Mouse (Mus musculus): ENCODE data around the gene Slc46a1.
A peak's percentile ranks its signal among the peaks of the same experiment; 100 is the strongest.

Gene Slc46a1

DNA sequence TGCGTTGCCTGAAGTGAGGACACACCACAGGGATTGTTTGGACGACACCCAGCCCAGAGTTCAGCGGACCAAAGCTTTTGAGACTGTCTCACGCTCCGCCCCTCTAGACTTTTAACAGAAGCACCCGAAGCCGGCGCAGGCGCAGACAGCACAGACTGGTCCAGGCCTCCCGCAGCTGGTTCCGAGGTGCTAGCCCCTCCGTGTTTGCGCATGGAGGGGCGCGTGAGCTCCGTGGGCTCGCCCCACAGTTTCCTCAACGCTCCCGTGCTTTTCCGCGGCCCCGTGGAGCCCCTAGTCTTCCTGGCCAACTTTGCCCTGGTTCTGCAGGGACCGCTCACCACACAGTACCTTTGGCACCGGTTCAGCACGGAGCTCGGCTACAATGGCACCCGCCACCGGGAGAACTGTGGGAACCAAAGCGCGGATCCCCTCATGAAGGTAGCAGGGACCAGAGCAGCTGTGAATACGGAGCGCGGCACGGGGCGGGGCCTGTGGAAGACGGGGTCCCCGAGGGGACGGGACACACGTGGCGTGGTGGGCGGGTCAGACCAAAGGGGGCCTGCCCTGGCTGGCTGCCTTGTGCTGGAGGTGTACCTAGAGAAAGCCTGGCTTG is at the start of gene Slc46a1:
TSS of gene Slc46a1 (plus strand) at position 130 of the 613 bp plus-strand sequence.
- DNase-seq: peak; percentile 90

GRCm38 (mm10) chr11:78416854-78417253 is 48.6 kb upstream of the Slc46a1 start:
- peak; percentile 97 for DNase-seq

DNA sequence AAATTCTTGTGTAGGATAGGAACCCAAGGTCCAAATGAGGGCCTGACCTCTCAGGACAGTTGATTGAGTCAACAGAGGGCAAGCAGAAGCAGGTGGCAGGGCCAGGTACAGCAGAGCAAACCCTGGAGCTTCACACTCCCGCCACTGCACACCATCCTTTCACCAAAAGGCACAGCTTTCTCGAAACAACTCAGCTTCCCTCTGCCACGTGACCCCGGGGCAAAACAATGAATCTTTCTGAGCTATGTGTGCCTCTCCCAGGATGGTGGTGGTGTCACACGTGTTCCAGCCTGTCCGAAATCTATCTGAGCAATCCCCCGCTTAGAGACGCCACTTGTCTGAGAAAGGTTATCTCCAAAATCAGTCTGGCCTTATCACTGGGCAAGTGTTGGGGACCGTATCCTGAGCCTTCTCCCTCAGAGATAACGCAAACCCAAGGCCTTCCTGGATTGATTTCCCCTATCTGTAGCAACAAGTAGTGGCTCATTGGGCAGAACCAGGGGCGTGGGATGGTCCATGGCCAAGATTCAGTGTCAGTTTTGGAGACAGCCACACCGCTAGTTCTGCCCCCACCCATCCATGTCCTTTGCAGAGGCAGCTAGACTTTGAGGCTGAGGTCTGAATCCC is 45.1 kb upstream of the Slc46a1 start:
- DNase-seq: no peak

GRCm38 (mm10) chr11:78421201-78422009 is 44.1 kb upstream of the Slc46a1 start:
- DNase-seq: no peak

GRCm38 (mm10) chr11:78422055-78422819 is 43.3 kb upstream of the Slc46a1 start, which contains the start of gene Slc13a2:
TSS of gene Slc13a2 (minus strand) at chr11:78422217.
- peak; percentile 93 for DNase-seq

DNA sequence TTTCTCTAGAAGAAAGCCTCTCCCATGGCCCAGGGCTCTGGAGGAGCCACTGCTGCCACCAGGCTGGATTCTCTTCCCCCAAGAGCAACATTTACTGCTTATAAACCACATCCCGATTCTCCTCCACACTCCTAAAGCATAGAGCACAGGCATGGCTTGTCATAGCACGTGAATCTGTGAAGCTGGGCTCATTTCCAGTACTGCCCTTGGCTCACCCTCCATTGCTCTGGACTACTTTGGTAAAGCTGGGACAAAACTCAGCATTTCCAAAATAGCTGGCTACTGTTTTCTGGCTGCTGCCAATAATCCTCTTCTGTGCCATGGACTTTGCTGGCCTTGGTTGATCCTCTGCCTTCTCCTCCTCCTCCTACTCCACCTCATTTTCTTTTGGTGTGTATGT is 41.1 kb upstream of the Slc46a1 start:
- peak; percentile 77 for DNase-seq

DNA sequence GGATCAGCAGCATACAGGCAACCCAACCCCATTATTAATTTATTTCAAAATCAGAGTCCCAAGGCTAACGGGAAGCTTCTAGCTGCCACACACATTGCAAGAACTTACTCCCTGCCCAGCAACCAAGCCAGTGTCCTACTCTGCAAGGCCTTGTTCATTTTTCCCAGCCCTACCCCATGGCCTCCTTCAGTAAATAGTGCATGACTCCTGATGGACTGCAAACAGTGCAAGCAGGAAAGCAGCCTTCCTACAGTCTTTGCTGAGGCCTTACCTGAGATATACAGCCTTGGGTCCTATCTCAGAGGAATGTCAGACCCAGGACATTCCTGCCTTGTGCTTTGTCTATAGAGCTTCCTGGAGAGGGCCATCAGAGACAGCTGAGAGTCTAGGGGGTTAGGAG is 39.9 kb upstream of the Slc46a1 start:
- no peak for DNase-seq

DNA sequence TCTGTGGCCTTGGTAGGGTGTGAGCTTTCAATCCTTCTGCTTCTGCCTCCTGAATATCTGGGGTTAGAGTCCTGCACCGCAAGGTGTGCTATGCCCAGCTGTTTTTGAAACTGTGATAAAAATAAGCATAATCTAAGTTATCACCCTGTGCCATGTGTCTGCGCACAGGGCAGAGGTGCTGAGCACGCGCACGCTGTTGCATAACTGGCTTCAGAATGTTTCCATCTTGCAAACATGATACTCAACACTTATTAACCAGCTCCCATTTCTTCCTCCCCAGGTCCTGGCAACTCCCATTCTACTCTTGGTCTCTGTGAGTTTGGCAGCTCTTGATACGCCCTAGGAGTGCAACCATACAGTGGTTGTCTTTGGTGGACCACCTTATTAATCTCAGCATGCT is 37.8 kb upstream of the Slc46a1 start:
- DNase-seq: peak; percentile 81

DNA sequence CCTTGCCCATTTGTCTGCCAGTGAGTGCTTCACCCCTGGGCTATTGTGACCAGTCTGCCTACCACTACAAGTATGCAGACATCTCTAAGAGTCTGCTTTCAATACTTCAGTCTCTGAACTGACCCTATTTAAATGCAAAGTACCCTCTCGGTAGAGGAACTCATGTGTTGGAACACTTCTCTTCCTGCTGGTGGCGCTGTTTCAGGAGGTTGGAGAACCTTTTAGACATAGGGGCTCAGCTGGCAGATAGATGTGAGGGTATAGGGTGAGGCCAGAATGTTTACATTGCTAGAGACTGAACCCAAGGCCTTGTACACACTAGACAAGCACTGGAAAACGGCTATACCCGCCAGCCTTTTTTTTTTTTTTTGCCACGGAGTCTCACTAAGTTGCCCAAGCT is 37.2 kb upstream of the Slc46a1 start:
- no peak for DNase-seq

DNA sequence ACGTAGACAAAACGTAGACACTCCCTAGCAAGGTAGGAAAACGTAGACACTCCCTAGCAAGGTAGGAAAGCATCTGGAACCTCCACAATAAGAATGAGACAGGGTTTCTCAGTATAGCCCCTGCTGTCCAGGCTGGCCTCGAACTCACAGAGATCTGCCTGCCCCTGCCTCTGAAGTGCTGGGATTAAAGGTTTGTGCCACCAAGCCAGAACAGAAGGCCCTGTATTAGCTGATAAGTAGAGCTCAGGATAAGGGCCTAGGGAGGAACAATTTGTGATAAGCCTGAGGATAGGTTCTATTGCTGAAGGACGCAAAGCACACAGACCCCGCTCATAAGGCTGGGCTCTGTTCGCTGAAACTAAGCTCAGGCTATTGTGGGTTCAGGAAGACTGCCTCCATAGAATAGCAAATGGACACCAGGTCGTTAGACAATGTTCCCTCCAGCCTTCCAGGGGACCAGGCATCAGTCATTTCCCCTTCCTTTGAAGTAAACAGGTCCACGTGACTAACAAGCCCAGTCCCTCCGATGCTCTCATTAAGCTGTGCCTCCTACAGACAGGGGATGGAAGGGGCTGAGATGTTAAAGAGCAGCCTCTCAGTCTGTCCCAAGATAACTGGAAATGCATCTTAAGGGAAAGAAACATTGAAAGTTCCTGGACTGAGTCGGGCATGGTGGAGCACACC is 35.2 kb upstream of the Slc46a1 start:
- no peak for DNase-seq

GRCm38 (mm10) chr11:78431176-78431575 is 34.3 kb upstream of the Slc46a1 start:
- peak; percentile 85 for DNase-seq

DNA sequence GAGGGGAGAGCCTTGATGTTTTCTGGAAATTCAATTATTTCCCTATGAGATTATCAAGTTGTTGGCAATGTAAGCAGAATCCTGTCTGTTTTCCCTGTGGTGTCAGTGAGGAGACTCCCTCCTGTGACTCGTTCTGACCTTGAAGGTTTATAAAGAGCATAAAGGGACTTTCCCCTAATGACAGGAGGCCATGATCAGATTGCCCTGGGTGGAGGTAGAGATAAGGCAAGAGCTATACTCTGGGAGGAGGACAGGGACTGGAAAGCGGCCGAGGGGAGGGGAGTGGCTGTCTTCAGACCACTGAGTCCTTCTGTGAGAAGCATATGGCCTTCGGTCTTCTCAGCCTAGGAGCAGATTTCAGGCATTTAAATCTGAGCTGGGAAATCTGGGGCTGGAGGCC is 31.4 kb upstream of the Slc46a1 start:
- DNase-seq: no peak

DNA sequence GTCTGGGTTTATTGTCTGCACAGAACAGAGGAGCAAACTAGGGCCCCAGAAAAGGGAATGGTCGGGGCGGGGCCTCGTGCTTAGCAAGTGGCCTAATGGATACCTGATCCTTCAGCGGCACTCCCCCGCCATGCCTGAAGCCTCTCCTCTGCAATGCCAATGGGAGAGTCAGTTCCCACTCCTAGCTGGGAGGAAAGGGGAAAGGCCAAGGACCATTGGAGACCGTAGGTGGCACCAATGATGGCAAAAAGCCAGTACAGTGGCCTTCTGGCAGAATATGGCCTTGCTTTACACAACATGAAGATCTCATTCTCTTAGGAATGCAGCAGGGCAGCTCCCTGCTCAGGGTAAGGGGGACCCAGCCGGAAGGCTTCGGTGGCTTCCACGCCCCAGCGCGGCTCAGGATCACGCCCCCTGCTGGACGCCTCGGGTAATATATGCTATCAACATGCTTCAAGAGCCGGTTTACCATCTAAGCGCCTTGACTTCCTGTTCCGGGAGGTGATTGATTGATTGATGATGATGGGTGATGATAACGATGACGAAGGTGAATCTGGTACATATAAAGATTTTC is 29.6 kb upstream of the Slc46a1 start:
- DNase-seq: peak; percentile 60

- DNase-seq: no peak
Observed at GRCm38 (mm10) chr11:78437182-78437581, 28.3 kb upstream of the Slc46a1 start.

GRCm38 (mm10) chr11:78438399-78438930 is 27.0 kb upstream of the Slc46a1 start:
- DNase-seq: no peak

- no peak for DNase-seq
Observed at GRCm38 (mm10) chr11:78443115-78443514, 22.4 kb upstream of the Slc46a1 start.

- no peak for DNase-seq
Observed at GRCm38 (mm10) chr11:78447168-78447567, 18.3 kb upstream of the Slc46a1 start.

GRCm38 (mm10) chr11:78448242-78448641 is 17.3 kb upstream of the Slc46a1 start:
- no peak for DNase-seq

DNA sequence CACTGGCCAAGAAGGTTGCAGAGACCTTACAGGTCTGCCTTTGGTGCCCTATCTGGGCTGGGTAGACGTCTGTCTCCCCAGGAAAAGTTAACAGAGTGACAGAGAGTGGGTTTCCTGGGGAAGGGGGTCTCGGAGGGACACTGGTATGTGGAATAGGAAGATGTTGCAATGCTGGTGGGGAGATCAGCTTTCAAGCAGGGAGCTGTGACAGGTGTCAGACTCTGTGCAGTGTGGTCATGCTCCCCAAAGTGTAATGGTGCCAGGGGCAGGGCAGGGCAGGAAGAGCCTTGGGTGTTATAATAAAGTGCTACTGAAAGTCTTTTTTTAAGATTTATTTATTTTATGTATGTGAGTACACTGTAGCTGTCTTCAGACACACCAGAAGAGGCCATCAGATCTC is 15.2 kb upstream of the Slc46a1 start:
- DNase-seq: no peak

- DNase-seq: peak; percentile 74
Observed at GRCm38 (mm10) chr11:78453675-78454074, 11.8 kb upstream of the Slc46a1 start.

DNA sequence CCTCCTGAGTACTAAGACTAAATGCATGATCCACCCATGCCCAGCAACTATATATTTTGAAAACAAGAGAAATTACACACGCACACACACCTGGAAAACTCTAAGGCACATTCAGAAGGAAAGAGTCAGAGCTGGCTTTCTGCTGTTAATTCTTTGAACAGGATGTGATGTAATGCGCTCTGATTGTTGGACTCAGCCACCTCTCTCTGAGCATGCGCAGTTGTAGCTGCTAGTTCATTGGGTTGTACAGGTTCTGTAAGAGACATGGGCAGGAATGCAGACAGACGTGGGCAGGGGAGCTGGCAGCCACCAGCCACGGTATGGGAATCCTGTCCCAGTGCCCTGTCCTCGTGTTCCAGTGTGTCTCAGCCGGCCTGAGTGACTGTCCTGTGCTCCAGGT is 11.2 kb upstream of the Slc46a1 start:
- DNase-seq: no peak

- DNase-seq: peak; percentile 65
Observed at GRCm38 (mm10) chr11:78455308-78455707, 10.2 kb upstream of the Slc46a1 start.
